Mouse (Mus musculus) CH12.LX (cell line): ENCODE measurements around the gene Src.
A peak's percentile ranks its signal among the peaks of the same experiment; 100 is the strongest.

Experiments
- CHD1 ChIP-seq: IDR thresholded peaks from 2 replicates; pipeline ENCODE4 v1.6.1; 2012; ENCODE audit warnings: low read depth, low read length, improper control_type of control experiment, inconsistent platforms
- CHD2 ChIP-seq: IDR thresholded peaks from 2 replicates; pipeline ENCODE4 v1.6.1; 2011; ENCODE audit warnings: low read length, improper control_type of control experiment
- CTCF ChIP-seq, 2 experiments: IDR thresholded peaks in 1 of 2; conservative IDR thresholded peaks in 1 of 2; 2 replicates each; pipeline ENCODE4 v1.5.1; 2011 to 2012; ENCODE audit warnings: low read depth in 2 of 2, low read length in 2 of 2, improper control_type of control experiment in 1 of 2, inconsistent platforms in 1 of 2, mild to moderate bottlenecking in 1 of 2, moderate library complexity in 1 of 2
- ELF1 ChIP-seq: IDR thresholded peaks from 2 replicates; pipeline ENCODE4 v1.6.1; 2014; ENCODE audit warnings: low read depth, mild to moderate bottlenecking, inconsistent platforms, low read length, improper control_type of control experiment
- EP300 ChIP-seq: IDR thresholded peaks from 2 replicates; pipeline ENCODE4 v1.6.1; 2011; ENCODE audit warnings: low read length, improper control_type of control experiment
- IRF4 ChIP-seq: IDR thresholded peaks from 2 replicates; pipeline ENCODE4 v1.6.1; 2014; ENCODE audit warnings: low read depth, mild to moderate bottlenecking, inconsistent platforms, low read length, improper control_type of control experiment
- JUN ChIP-seq: IDR thresholded peaks from 2 replicates; pipeline ENCODE4 v1.6.1; 2011; ENCODE audit warnings: low read depth, mild to moderate bottlenecking, low read length, improper control_type of control experiment, moderate library complexity; ENCODE audit not compliant: insufficient read depth
- MAFK ChIP-seq: IDR thresholded peaks from 2 replicates; pipeline ENCODE4 v1.6.1; 2011; ENCODE audit warnings: low read length, improper control_type of control experiment; ENCODE audit not compliant: insufficient replicate concordance
- MAX ChIP-seq: IDR thresholded peaks from 2 replicates; pipeline ENCODE4 v1.6.1; 2011; ENCODE audit warnings: low read length, improper control_type of control experiment
- MYC ChIP-seq: IDR thresholded peaks from 2 replicates; pipeline ENCODE4 v1.6.1; 2011; ENCODE audit warnings: low read depth, mild to moderate bottlenecking, improper control_type of control experiment, low read length
- POLR2A ChIP-seq: IDR thresholded peaks from 2 replicates; pipeline ENCODE4 v1.6.1; 2011; ENCODE audit warnings: low read depth, mild to moderate bottlenecking, improper control_type of control experiment, low read length
- USF1 ChIP-seq: IDR thresholded peaks from 2 replicates; pipeline ENCODE4 v1.6.1; 2014; ENCODE audit warnings: low read depth, mild to moderate bottlenecking, inconsistent platforms, low read length, improper control_type of control experiment
- USF2 ChIP-seq: conservative IDR thresholded peaks from 2 replicates; pipeline ENCODE4 v1.6.1; 2011; ENCODE audit warnings: low read depth, low read length, improper control_type of control experiment
- ZKSCAN1 ChIP-seq: IDR thresholded peaks from 2 replicates; pipeline ENCODE4 v1.6.1; 2012; ENCODE audit warnings: low read depth, inconsistent platforms, low read length, improper control_type of control experiment, borderline replicate concordance

DNA sequence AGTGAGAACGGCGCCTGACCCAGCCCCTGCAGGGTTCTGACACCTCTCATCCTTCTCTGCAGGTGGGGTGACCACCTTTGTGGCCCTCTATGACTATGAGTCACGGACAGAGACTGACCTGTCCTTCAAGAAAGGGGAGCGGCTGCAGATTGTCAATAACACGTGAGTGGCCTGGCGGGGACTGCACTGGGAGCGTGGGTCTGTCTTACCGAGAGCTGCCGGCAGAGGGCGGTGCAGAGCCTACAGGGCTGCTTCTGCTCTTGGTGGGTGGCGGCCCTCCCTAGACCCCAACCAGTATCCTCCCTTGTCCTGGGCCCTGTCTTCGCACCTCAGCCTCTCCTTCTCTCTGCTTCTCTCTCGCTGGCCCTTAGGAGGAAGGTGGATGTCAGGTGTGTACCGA lies 40.2 kb downstream of the Src start:
- TF ChIP-seq USF2: no peak
- peak; percentile 52 to 80 for TF ChIP-seq CTCF (conservative IDR thresholded peaks at IDR 0.05 in 1 of 2, IDR thresholded peaks at IDR 0.05 in 1 of 2; ENCODE audit: low read depth in 2 of 2, low read length in 2 of 2)
- TF ChIP-seq POLR2A: no peak
- no peak for TF ChIP-seq EP300
- no peak for TF ChIP-seq ZKSCAN1
- TF ChIP-seq MAFK: no peak
- TF ChIP-seq IRF4: no peak
- TF ChIP-seq USF1: no peak
- TF ChIP-seq MYC: no peak
- TF ChIP-seq JUN: no peak
- TF ChIP-seq ELF1: no peak
- TF ChIP-seq CHD2: no peak
- TF ChIP-seq CHD1: no peak
- TF ChIP-seq MAX: no peak
